Mouse (Mus musculus) limb, embryonic 10.5 days (tissue): ENCODE results near the gene B3gat3. TPM values are rescaled to one million over a fixed set of nuclear protein-coding genes. Genes with fewer than 3 reads are reported as not detected.

Source experiments
- DNase-seq: peaks from one replicate; pipeline ENCODE4 v3.0.0-alpha.2; 2017; ENCODE audit warnings: low spot score
- H3K27ac ChIP-seq: fragments of 300-500 bp; sonication (generic); 2 replicates; pipeline ENCODE4 v1.5.1; 2016; ENCODE audit warnings: mild to moderate bottlenecking
- H3K27me3 ChIP-seq: fragments of 300-500 bp; sonication (generic); 2 replicates; pipeline ENCODE4 v1.6.1; 2016; ENCODE audit warnings: low read depth, mild to moderate bottlenecking; ENCODE audit not compliant: poor library complexity, severe bottlenecking
- H3K36me3 ChIP-seq: fragments of 300-500 bp; sonication (generic); 2 replicates; pipeline ENCODE4 v1.6.1; 2016; ENCODE audit warnings: mild to moderate bottlenecking, moderate library complexity
- H3K4me1 ChIP-seq: fragments of 300-500 bp; sonication (generic); 2 replicates; pipeline ENCODE4 v1.6.1; 2016
- H3K4me3 ChIP-seq: fragments of 300-500 bp; sonication (generic); 2 replicates; pipeline ENCODE4 v1.5.1; 2016; ENCODE audit warnings: mild to moderate bottlenecking, moderate library complexity
- H3K9me3 ChIP-seq: fragments of 300-500 bp; sonication (generic); replicated peaks from 2 replicates; pipeline ENCODE4 v1.6.1; 2016; ENCODE audit warnings: mild to moderate bottlenecking
- WGBS: fragments of 180-500 bp; shearing (Covaris S2); methylation state at CpG from one replicate; pipeline ENCODE4 v1.1.7; 2016; 5-methylcytosine and 5-hydroxymethylcytosine counted together
- polyA plus RNA-seq: library from polyadenylated mRNA; unstranded; fragments of >200 nt; fragmentation: Nextera tagmentation; extraction: Ambion mirVana; gene quantifications from 2 replicates; pipeline ENCODE4 v1.2.1, GENCODE M21; 2016

Gene B3gat3
- polyA plus RNA-seq, 1 experiment from 2014 or later, result 48.1 TPM

- Histone ChIP-seq H3K4me3 (no peak overlapping the region), H3K4me1 (no peaks in the 10 kb centered on the region), H3K36me3 (peaks cover 84% of the 10 kb centered on the region), H3K27me3 (no peaks in the 10 kb centered on the region), H3K27ac (no peak overlapping the region), H3K9me3 (no peaks in the 10 kb centered on the region)
- no peak for DNase-seq
- 98% methylated on average over 3 of the region's 3 CpGs for WGBS
Observed at GRCm38 (mm10) chr19:8914212-8914611, 6.0 kb upstream of the B3gat3 start.

- no peak overlapping the region for H3K4me3 ChIP-seq
- no peak overlapping the region for H3K27ac ChIP-seq
- no peaks in the 10 kb centered on the region for H3K9me3 ChIP-seq
- WGBS, result 91% methylated on average over 3 of the region's 3 CpGs
- H3K27me3 ChIP-seq, result no peaks in the 10 kb centered on the region
- no peak for DNase-seq
- H3K4me1 ChIP-seq, result peaks cover 16% of the 10 kb centered on the region
- peaks cover 50% of the 10 kb centered on the region for H3K36me3 ChIP-seq
Observed at GRCm38 (mm10) chr19:8919000-8919399, 1.2 kb upstream of the B3gat3 start.

- peaks cover 16% of the 10 kb centered on the region for H3K4me1 ChIP-seq
- DNase-seq, result no peak
- WGBS, result 72% methylated on average over 6 of the region's 6 CpGs
- no peaks in the 10 kb centered on the region for H3K27me3 ChIP-seq
- H3K4me3 ChIP-seq, result peak overlapping the region; percentile 85
- H3K9me3 ChIP-seq, result no peaks in the 10 kb centered on the region
- peak overlapping the region; percentile 90 for H3K27ac ChIP-seq
- peaks cover 49% of the 10 kb centered on the region for H3K36me3 ChIP-seq
Observed at GRCm38 (mm10) chr19:8919684-8920072, 496 bp upstream of the B3gat3 start.

- Histone ChIP-seq H3K9me3 (no peaks in the 10 kb centered on the region), H3K36me3 (peaks cover 45% of the 10 kb centered on the region), H3K4me3 (peak overlapping the region; percentile 85), H3K4me1 (peaks cover 16% of the 10 kb centered on the region), H3K27me3 (no peaks in the 10 kb centered on the region), H3K27ac (peak overlapping the region; percentile 90)
- peak; percentile 46 for DNase-seq
- 3% methylated on average over 6 of the region's 6 CpGs for WGBS
Observed at GRCm38 (mm10) chr19:8920836-8921291, 690 bp downstream of the B3gat3 start.

- no peaks in the 10 kb centered on the region for H3K9me3 ChIP-seq
- no peaks in the 10 kb centered on the region for H3K27me3 ChIP-seq
- no peak for DNase-seq
- peaks cover 45% of the 10 kb centered on the region for H3K36me3 ChIP-seq
- H3K4me1 ChIP-seq, result peaks cover 16% of the 10 kb centered on the region
- peak overlapping the region; percentile 85 for H3K4me3 ChIP-seq
- H3K27ac ChIP-seq, result no peak overlapping the region
- 75% methylated on average over 9 of the region's 9 CpGs for WGBS
Observed at GRCm38 (mm10) chr19:8921741-8922140, 1.6 kb downstream of the B3gat3 start.

- WGBS, result 90% methylated on average over 2 of the region's 2 CpGs
- DNase-seq, result no peak
- no peak overlapping the region for H3K27ac ChIP-seq
- H3K4me3 ChIP-seq, result no peak overlapping the region
- peaks cover 64% of the 10 kb centered on the region for H3K36me3 ChIP-seq
- no peaks in the 10 kb centered on the region for H3K27me3 ChIP-seq
- no peaks in the 10 kb centered on the region for H3K9me3 ChIP-seq
- H3K4me1 ChIP-seq, result peaks cover 29% of the 10 kb centered on the region
Observed at GRCm38 (mm10) chr19:8926766-8927165, 6.6 kb downstream of the B3gat3 start.

GRCm38 (mm10) chr19:8927891-8928525, 7.8 kb downstream of the B3gat3 start:
- H3K4me3 ChIP-seq, result no peak overlapping the region
- no peaks in the 10 kb centered on the region for H3K9me3 ChIP-seq
- H3K27me3 ChIP-seq, result no peaks in the 10 kb centered on the region
- 90% methylated on average over 12 of the region's 12 CpGs for WGBS
- peaks cover 64% of the 10 kb centered on the region for H3K36me3 ChIP-seq
- no peak for DNase-seq
- H3K27ac ChIP-seq, result no peak overlapping the region
- H3K4me1 ChIP-seq, result peaks cover 28% of the 10 kb centered on the region

- Histone ChIP-seq H3K9me3 (no peaks in the 10 kb centered on the region), H3K27ac (peak overlapping the region; percentile 92), H3K27me3 (no peaks in the 10 kb centered on the region), H3K4me3 (peak overlapping the region; percentile 80), H3K36me3 (peaks cover 66% of the 10 kb centered on the region), H3K4me1 (peaks cover 28% of the 10 kb centered on the region)
- WGBS, result 18% methylated on average over 16 of the region's 16 CpGs
- no peak for DNase-seq
Observed at GRCm38 (mm10) chr19:8928689-8929223, 8.6 kb downstream of the B3gat3 start.

GRCm38 (mm10) chr19:8929224-8930088, 9.3 kb downstream of the B3gat3 start, which contains the start of the genes Rom1 and Eml3:
Gene Rom1, minus strand, starts transcription at chr19:8929356.
Gene Eml3, plus strand, starts transcription at chr19:8929552.
- DNase-seq, result peak; percentile 84
- no peaks in the 10 kb centered on the region for H3K27me3 ChIP-seq
- peaks cover 28% of the 10 kb centered on the region for H3K4me1 ChIP-seq
- under 1% methylated on average over 73 of the region's 74 CpGs for WGBS
- H3K4me3 ChIP-seq, result peak within 1 kb of the TSS; percentile 80
- peak within 1 kb of the TSS; percentile 92 for H3K27ac ChIP-seq
- peaks cover 70% of the 10 kb centered on the region for H3K36me3 ChIP-seq
- H3K9me3 ChIP-seq, result no peaks in the 10 kb centered on the region

- Histone ChIP-seq H3K9me3 (no peaks in the 10 kb centered on the region), H3K27ac (peak overlapping the region; percentile 92), H3K4me3 (peak overlapping the region; percentile 80), H3K4me1 (peaks cover 28% of the 10 kb centered on the region), H3K36me3 (peaks cover 74% of the 10 kb centered on the region), H3K27me3 (no peaks in the 10 kb centered on the region)
- 15% methylated on average over 11 of the region's 11 CpGs for WGBS
- no peak for DNase-seq
Observed at GRCm38 (mm10) chr19:8930117-8930516, 9.9 kb downstream of the B3gat3 start.

GRCm38 (mm10) chr19:8930771-8931170, 10.6 kb downstream of the B3gat3 start:
- Histone ChIP-seq H3K36me3 (peaks cover 74% of the 10 kb centered on the region), H3K4me3 (peak overlapping the region; percentile 80), H3K27ac (peak overlapping the region; percentile 92), H3K9me3 (no peaks in the 10 kb centered on the region), H3K27me3 (no peaks in the 10 kb centered on the region), H3K4me1 (peaks cover 28% of the 10 kb centered on the region)
- WGBS, result 85% methylated on average over 7 of the region's 7 CpGs
- no peak for DNase-seq

- no peak for DNase-seq
- Histone ChIP-seq H3K4me3 (no peak overlapping the region), H3K27me3 (no peaks in the 10 kb centered on the region), H3K4me1 (peaks cover 15% of the 10 kb centered on the region), H3K36me3 (peaks cover 85% of the 10 kb centered on the region), H3K9me3 (no peaks in the 10 kb centered on the region), H3K27ac (no peak overlapping the region)
- 84% methylated on average over 2 of the region's 2 CpGs for WGBS
Observed at GRCm38 (mm10) chr19:8936736-8937135, 16.6 kb downstream of the B3gat3 start.
